Mouse (Mus musculus) heart, embryonic 15.5 days (tissue): Measurements from ENCODE around the gene Hip1. TPM values are rescaled to one million over a fixed set of nuclear protein-coding genes. Genes with fewer than 3 reads are reported as not detected.
"Not testable (repeated sequence)": the region's sequence is repeated elsewhere in the genome, so short reads cannot be mapped to it uniquely, and the experiment has no call there.

Experiments used
- ATAC-seq: fragments of 200-750 bp; cut with Nextera tagmentation; replicated peaks from 2 replicates; pipeline ENCODE4 v1.8.0; 2017; ENCODE audit warnings: low read depth, moderate TSS enrichment; ENCODE audit not compliant: insufficient number of reproducible peaks, insufficient read depth, low FRiP score
- H3K27ac ChIP-seq: fragments of 300-500 bp; sonication (generic); 2 replicates; pipeline ENCODE4 v1.5.1; 2015; ENCODE audit warnings: mild to moderate bottlenecking, inconsistent platforms
- H3K27me3 ChIP-seq: fragments of 300-500 bp; sonication (generic); 2 replicates; pipeline ENCODE4 v1.6.1; 2015; ENCODE audit warnings: inconsistent platforms
- H3K36me3 ChIP-seq: fragments of 300-500 bp; sonication (generic); 2 replicates; pipeline ENCODE4 v1.6.1; 2015; ENCODE audit warnings: mild to moderate bottlenecking, inconsistent platforms
- H3K4me1 ChIP-seq: fragments of 300-500 bp; sonication (generic); replicated peaks from 2 replicates; pipeline ENCODE4 v1.6.1; 2015; ENCODE audit warnings: inconsistent platforms
- H3K4me2 ChIP-seq: fragments of 300-500 bp; sonication (generic); 2 replicates; pipeline ENCODE4 v1.6.1; 2015; ENCODE audit warnings: inconsistent platforms, mild to moderate bottlenecking, moderate library complexity
- H3K4me3 ChIP-seq: fragments of 300-500 bp; sonication (generic); 2 replicates; pipeline ENCODE4 v1.5.1; 2015; ENCODE audit warnings: mild to moderate bottlenecking, inconsistent platforms
- H3K9ac ChIP-seq: fragments of 300-500 bp; sonication (generic); 2 replicates; pipeline ENCODE4 v1.6.1; 2015; ENCODE audit warnings: mild to moderate bottlenecking, inconsistent platforms
- H3K9me3 ChIP-seq: fragments of 300-500 bp; sonication (generic); replicated peaks from 2 replicates; pipeline ENCODE4 v1.6.1; 2016; ENCODE audit warnings: inconsistent platforms
- WGBS: fragments of 180-500 bp; shearing (Covaris S2); methylation state at CpG from one replicate; pipeline ENCODE4 v1.1.7; 2015; ENCODE audit warnings: mixed read lengths; 5-methylcytosine and 5-hydroxymethylcytosine counted together
- polyA plus RNA-seq: library from polyadenylated mRNA; unstranded; fragments of >200 nt; fragmentation: Nextera tagmentation; extraction: Ambion mirVana; gene quantifications from 2 replicates; pipeline ENCODE4 v1.2.1, GENCODE M21; 2015

Hip1 gene
- polyA plus RNA-seq, 1 experiment from 2014 or later: 20.6 TPM

GRCm38 (mm10) chr5:135488881-135489694 is 55.8 kb downstream of the Hip1 start:
- Histone ChIP-seq H3K9me3 (no peaks in the 10 kb centered on the region), H3K4me2 (peak overlapping the region; percentile 73), H3K9ac (peak overlapping the region; percentile 65), H3K4me1 (peaks cover 30% of the 10 kb centered on the region), H3K27me3 (no peaks in the 10 kb centered on the region), H3K4me3 (peak overlapping the region; percentile 80), H3K27ac (peak overlapping the region; percentile 88), H3K36me3 (no peaks in the 10 kb centered on the region)
- under 1% methylated on average over 59 of the region's 59 CpGs for WGBS
- peak; percentile 80 for ATAC-seq

GRCm38 (mm10) chr5:135488222-135488880 is 56.6 kb downstream of the Hip1 start:
- Histone ChIP-seq H3K4me1 (peaks cover 30% of the 10 kb centered on the region), H3K9me3 (no peaks in the 10 kb centered on the region), H3K9ac (peak overlapping the region; percentile 65), H3K4me2 (peak overlapping the region; percentile 73), H3K27ac (peak overlapping the region; percentile 88), H3K27me3 (no peaks in the 10 kb centered on the region), H3K36me3 (no peaks in the 10 kb centered on the region), H3K4me3 (peak overlapping the region; percentile 80)
- peak; percentile 58 for ATAC-seq
- WGBS: 2% methylated on average over 19 of the region's 19 CpGs

DNA sequence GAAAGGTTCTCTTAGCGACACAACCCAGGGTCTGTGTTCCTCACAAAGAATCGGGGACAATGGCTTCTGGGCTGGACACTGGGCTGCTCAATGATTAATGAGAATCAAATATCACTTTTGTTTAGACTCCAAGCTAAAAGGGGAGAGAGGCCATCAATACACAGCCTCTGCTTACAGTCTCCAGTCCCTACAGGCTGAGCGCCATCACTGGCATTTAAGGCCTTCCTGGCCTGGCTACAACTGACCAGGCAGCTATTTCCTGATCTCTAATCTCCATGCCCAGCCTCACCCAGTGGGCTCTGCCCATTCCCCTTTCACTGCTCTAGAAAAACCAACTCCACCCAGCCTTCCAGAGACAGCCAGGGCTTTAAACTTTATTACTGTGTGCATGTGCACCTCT is 59.6 kb downstream of the Hip1 start:
- WGBS: 64% methylated on average over 3 of the region's 3 CpGs

GRCm38 (mm10) chr5:135483865-135484264 is 61.1 kb downstream of the Hip1 start:
- not testable (repeated sequence) for ATAC-seq, H3K36me3 ChIP-seq, H3K9me3 ChIP-seq, H3K27me3 ChIP-seq, H3K27ac ChIP-seq, H3K4me3 ChIP-seq, H3K9ac ChIP-seq, H3K4me2 ChIP-seq
- WGBS: 85% methylated on average over 6 of the region's 6 CpGs
- peaks cover 27% of the 10 kb centered on the region for H3K4me1 ChIP-seq

More for the DNA sequence above, 59.6 kb downstream of the Hip1 start:
- no peaks in the 10 kb centered on the region for H3K36me3 ChIP-seq
- H3K9ac ChIP-seq: no peak overlapping the region
- no peaks in the 10 kb centered on the region for H3K27me3 ChIP-seq
- no peak for ATAC-seq
- H3K4me1 ChIP-seq: peaks cover 30% of the 10 kb centered on the region
- no peak overlapping the region for H3K27ac ChIP-seq
- H3K4me3 ChIP-seq: no peak overlapping the region
- no peaks in the 10 kb centered on the region for H3K9me3 ChIP-seq
- no peak overlapping the region for H3K4me2 ChIP-seq

DNA sequence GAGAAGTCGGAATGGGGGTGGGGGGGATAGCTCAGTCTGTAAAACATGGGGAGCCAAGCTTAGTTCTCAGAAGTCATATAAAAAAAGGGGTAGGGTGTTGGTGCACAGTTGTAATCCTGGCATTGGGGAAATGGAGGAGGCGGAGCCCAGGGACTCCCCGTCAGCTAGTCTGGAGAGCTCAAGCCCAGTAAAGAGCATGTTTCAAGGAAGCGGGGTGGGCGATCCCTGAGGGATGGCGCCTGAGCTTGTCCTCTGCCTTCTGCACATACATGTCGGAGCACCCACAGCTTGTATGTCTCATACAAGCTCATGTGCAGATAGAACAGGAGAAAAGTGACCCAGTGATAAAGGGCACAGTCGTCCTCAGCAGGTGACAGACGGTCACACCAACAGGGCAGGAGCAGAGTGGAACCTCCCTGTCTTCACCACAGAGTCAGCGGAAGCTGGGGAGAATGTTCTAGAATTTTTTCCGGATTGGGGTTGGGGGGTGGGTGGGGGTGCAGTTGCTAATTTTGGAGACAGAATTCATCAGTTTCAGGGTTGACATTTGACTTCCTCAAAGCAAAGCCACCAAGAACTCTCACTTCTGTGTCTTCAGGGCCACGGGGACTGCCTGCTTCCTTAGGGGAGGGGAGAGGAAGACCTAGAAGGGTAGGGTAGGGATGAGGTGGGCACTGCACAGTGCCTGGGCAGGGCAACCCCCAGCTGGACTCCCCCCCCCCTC is 65.9 kb downstream of the Hip1 start:
- Histone ChIP-seq H3K4me1 (peaks cover 4% of the 10 kb centered on the region; the same call in 1 of the 2 replicates), H3K4me2 (no peak overlapping the region), H3K27ac (no peak overlapping the region), H3K4me3 (no peak overlapping the region), H3K36me3 (no peaks in the 10 kb centered on the region), H3K9me3 (no peaks in the 10 kb centered on the region), H3K27me3 (no peaks in the 10 kb centered on the region), H3K9ac (no peak overlapping the region)
- 76% methylated on average over 12 of the region's 12 CpGs for WGBS
- ATAC-seq: 0 out of 2 replicates have a peak, but pooled peaks have one; percentile 39

DNA sequence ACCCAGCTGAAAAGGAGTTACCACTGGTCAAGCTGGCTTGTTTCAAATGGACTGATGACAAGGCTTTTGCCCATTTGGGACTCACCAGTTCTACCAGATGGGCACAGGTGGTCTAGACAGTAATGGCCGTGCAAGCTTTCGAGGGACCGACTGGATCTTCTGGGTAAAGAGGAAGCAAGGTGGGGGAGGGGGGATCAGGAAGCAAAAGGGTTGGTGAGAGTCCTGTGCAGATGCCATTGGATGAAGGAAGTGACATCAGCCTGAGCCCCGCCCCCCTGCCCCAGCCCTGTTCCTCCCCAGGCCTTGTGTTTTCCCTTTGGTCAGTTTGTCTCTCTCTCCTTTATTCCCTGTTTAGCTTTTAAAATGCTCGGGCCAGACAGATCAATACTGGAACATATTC is 68.7 kb downstream of the Hip1 start:
- Histone ChIP-seq H3K36me3 (no peaks in the 10 kb centered on the region), H3K27me3 (no peaks in the 10 kb centered on the region), H3K4me2 (no peak overlapping the region), H3K9me3 (no peaks in the 10 kb centered on the region), H3K9ac (no peak overlapping the region), H3K27ac (no peak overlapping the region), H3K4me1 (peaks cover 4% of the 10 kb centered on the region; the same call in 1 of the 2 replicates), H3K4me3 (no peak overlapping the region)
- WGBS: 80% methylated on average over 5 of the region's 5 CpGs
- no peak for ATAC-seq

GRCm38 (mm10) chr5:135472405-135472804 is 72.5 kb downstream of the Hip1 start:
- no peak overlapping the region for H3K9ac ChIP-seq
- no peaks in the 10 kb centered on the region for H3K27me3 ChIP-seq
- H3K4me1 ChIP-seq: no peaks in the 10 kb centered on the region
- no peak overlapping the region for H3K4me3 ChIP-seq
- ATAC-seq: no peak
- H3K36me3 ChIP-seq: no peaks in the 10 kb centered on the region
- no peak overlapping the region for H3K27ac ChIP-seq
- WGBS: 74% methylated on average over 6 of the region's 6 CpGs
- H3K9me3 ChIP-seq: no peaks in the 10 kb centered on the region
- no peak overlapping the region for H3K4me2 ChIP-seq

DNA sequence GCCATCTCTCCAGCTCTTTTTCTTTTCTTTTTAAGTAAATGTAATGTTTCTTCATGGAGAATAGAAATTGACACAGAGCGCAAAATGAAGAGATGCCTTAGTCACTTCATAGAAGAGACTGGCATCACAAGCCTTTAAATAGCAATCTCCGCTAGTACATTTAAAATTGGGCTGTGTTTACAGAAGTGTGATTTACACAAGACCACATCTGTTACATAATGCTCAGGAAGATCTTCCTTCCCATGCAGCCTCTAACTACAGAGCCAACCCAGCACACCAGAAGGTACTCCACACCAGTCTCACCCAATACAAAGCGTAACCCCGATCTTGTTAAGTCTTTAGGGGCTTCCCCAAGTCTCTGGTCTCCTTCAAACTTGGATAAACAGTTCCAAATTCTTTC is 73.2 kb downstream of the Hip1 start:
- Histone ChIP-seq H3K36me3 (no peaks in the 10 kb centered on the region), H3K27me3 (no peaks in the 10 kb centered on the region), H3K9ac (no peak overlapping the region), H3K4me2 (no peak overlapping the region), H3K4me1 (no peaks in the 10 kb centered on the region), H3K4me3 (no peak overlapping the region), H3K27ac (no peak overlapping the region), H3K9me3 (no peaks in the 10 kb centered on the region)
- 89% methylated on average over 4 of the region's 4 CpGs for WGBS
- ATAC-seq: no peak

DNA sequence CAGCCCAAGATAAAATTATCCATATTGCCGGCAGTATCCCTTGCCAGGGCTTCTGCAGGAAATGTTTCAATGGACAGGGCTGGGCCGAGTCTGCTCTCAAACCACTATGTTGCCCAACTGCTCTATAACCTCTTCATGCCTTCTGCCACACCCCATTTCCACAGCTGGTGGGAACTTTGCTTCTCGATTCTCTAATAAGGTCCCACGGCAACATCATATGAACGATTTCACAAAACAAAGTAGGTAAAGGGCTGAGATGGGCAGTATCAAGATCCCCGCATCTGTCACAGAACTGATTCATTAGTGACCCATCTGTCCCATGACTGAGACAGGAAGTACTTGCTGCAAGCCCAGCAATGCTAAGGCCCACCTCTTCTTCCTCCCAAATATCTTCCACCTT is 76.6 kb downstream of the Hip1 start:
- no peak for ATAC-seq
- peaks cover 12% of the 10 kb centered on the region for H3K4me1 ChIP-seq
- no peak overlapping the region for H3K27ac ChIP-seq
- H3K4me2 ChIP-seq: no peak overlapping the region
- no peaks in the 10 kb centered on the region for H3K9me3 ChIP-seq
- 89% methylated on average over 6 of the region's 6 CpGs for WGBS
- H3K36me3 ChIP-seq: no peaks in the 10 kb centered on the region
- no peak overlapping the region for H3K4me3 ChIP-seq
- H3K27me3 ChIP-seq: no peaks in the 10 kb centered on the region
- H3K9ac ChIP-seq: no peak overlapping the region

DNA sequence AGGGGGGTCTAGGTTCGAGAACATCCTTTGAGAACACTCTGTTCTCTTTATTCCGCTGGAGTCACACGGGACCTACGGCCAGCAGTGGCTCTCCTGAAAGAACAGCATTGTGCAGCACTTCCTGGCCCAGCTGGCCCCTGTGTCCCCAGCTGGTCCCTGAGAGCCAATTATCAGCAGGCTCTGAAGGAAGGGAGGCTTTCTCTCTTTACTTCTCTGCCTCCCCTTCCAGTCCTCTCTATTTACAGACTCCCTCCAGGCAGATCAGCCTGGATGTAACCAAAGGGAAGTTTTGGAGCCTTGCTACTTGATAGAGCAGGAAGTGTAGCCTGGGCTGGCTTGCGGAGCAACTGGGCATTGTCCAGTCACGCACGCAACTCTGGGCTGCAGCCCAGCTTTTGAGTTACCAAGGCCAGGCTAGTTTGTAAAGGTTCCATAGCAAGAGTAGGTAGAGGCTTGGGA is 79.1 kb downstream of the Hip1 start:
- peak; percentile 61 for ATAC-seq
- no peak overlapping the region for H3K4me3 ChIP-seq
- no peaks in the 10 kb centered on the region for H3K9me3 ChIP-seq
- H3K4me2 ChIP-seq: no peak overlapping the region
- 53% methylated on average over 7 of the region's 7 CpGs for WGBS
- H3K9ac ChIP-seq: no peak overlapping the region
- peaks cover 12% of the 10 kb centered on the region for H3K4me1 ChIP-seq
- no peaks in the 10 kb centered on the region for H3K27me3 ChIP-seq
- H3K36me3 ChIP-seq: no peaks in the 10 kb centered on the region
- H3K27ac ChIP-seq: peak overlapping the region; percentile 79

GRCm38 (mm10) chr5:135463380-135463779 is 81.5 kb downstream of the Hip1 start:
- H3K27me3 ChIP-seq: no peaks in the 10 kb centered on the region
- no peaks in the 10 kb centered on the region for H3K9me3 ChIP-seq
- H3K36me3 ChIP-seq: peaks cover 10% of the 10 kb centered on the region; the same call in 1 of the 2 replicates
- WGBS: 73% methylated on average over 8 of the region's 8 CpGs
- ATAC-seq: no peak
- H3K4me3 ChIP-seq: no peak overlapping the region
- H3K4me1 ChIP-seq: peaks cover 12% of the 10 kb centered on the region
- H3K4me2 ChIP-seq: no peak overlapping the region
- H3K27ac ChIP-seq: no peak overlapping the region
- no peak overlapping the region for H3K9ac ChIP-seq
